Mouse (Mus musculus): ENCODE measurements at regions not wholly inside any gene's neighbourhood (a gene's known extent, or its start where the extent isn't known, plus 50 kb on each side); places are given as distances from the start of the nearest gene placed in this dataset.

DNA sequence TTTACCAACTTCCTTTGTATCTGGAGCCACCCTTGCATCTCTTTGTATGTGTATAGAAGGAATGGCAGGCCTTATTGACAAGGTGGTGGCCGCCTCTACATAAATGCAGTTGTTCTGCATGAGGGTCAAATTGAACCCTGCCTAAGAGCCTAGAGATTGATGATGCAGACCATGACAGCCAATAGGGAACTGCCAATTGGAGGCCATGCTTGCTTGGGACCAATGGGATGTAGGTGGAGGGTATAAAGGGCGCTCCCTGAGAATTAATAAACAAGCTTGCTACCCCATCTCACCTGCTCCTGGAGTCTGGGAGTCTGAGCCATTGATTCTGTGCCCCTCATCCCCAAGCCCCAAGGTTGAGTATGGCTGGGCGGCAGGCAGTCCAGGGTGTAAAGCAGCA lies 294.7 kb downstream of the Rps24 start:
- TF ChIP-seq EP300 (IDR thresholded peaks at IDR 0.05; ENCODE audit: low read depth) (no peak), CTCF (IDR thresholded peaks at IDR 0.05; ENCODE audit: low read depth) (no peak)
